Mouse (Mus musculus) thymus, postnatal 0 days (tissue): Measurements from ENCODE around the gene Sema4d. TPM values are rescaled to one million over a fixed set of nuclear protein-coding genes. Genes with fewer than 3 reads are reported as not detected.
"Not testable (repeated sequence)": the region's sequence is repeated elsewhere in the genome, so short reads cannot be mapped to it uniquely, and the experiment has no call there.

ENCODE experiments used
- DNase-seq: peaks from one replicate; pipeline ENCODE4 v3.0.0-alpha.2; 2015; ENCODE audit warnings: low spot score
- polyA plus RNA-seq: library from polyadenylated mRNA; unstranded; fragments of >200 nt; fragmentation: Nextera tagmentation; extraction: Ambion mirVana; gene quantifications from 2 replicates; pipeline ENCODE4 v1.2.1, GENCODE M21; 2015

The Sema4d gene
- 55.9 and 58.5 TPM in 2 replicates for polyA plus RNA-seq

DNA sequence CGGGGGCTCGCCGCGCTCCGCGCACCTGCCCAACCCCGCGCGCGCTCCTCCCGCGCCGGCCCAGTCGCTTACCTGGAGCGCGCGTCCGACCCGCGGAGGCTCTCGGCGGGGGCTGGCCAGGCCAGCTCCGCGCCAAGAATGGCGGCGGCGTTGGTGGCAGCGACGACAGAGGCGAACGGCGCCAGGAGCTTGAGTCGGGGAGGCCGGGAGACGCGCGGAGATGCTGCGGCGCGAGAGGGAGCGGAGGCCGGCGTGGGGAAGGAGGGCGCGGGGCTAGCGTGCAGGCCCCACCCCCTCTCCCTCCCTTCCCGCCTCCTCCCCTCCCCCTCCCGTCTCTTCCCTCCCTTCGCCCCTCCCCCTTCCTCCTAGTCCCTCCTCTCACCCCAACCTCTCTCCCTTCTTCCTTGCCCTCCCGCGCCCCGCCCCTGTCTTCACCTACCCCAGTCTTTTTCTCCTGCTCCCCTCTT lies at the start of gene Sema4d:
Gene Sema4d, minus strand, starts transcription at position 323 of the 467 bp plus-strand sequence.
- peak; percentile 80 for DNase-seq

DNA sequence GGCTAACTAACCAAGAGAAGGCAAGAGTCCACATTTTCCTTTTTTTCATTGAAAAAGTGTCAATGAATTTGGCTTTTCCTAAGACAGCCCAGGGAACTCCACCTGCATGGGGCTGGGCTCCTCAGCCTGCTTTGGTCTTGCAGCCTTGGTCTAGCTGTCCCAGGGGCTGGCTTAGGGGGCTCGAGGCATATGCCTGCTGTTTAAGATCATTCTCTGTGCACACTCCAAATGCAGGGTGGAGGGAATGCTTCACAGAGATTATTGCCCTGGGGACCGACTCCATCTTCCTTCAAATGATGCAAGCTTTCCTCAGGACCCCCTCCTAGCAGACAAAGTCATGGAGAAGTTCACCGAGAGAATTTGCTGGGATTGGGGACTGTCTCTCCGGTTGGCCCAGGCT lies 49.8 kb upstream of the Sema4d start:
- DNase-seq, result no peak

DNA sequence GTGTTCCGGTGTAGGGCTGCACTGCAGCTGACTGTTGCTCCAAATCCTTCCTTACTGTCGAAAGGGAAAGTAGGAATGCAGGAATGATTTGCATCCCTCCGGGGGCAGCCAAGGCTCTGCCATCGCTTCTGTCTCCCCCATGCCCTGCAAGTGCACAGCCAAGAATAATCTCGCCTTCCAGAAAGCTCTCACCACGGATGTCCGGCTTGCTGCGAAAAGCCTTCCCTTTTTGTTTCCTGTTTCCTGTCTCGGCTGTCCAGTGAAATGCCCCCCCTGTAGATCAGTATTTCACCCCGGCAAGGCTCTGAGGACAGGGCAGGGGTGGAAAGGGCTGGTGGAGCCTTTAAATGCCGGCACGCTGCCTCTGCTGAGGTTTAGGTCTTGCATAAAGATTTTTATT lies 49.2 kb upstream of the Sema4d start:
- no peak for DNase-seq

DNA sequence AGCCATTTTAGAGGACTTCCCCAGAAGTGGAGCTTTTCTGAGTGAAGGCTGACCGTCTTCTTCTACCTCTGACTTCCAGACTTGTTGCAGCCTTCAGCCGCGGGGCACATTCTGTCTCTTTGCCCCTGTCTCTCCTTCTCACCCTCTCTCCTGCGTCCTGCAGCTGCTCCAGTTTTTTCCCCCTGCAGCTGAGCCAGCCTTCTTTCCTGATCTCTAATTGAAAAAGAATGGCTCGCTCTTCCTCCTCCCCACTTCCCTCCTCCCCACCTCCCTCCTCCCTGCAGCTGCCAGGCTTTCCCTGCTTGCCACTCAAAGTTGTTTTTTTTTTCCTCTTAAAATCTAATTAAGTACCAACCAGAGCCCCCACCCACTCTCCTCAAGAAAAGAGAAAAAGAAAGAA lies 48.6 kb upstream of the Sema4d start:
- no peak for DNase-seq

DNA sequence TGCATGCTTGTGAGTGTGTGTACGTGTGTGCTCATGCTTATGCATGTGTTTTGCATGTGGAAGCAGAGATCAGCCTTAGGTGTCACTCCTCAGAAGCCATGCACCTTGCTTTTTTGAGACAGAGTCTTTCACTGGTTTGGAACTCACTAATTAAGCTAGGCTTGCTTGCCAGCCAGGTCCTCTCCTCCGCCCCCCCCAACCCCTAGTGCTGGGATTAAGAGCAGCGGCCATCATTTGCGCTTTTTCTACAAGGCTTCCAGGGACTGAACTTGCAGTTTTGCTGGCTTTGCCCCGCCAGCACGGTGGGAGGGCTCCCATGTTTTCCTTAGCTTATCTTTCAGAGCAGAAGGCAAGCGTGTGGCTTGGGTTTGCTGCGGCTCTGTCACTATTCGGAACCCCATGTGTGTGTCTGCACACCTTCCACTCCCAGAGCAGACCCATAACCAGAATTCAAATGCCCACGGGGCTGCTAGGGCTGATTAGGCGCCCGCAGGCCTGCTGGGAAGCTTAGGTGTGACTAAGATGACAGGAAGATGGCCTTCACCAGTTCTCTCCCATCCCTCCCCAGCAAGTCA lies 48.1 kb upstream of the Sema4d start:
- DNase-seq, result no peak

DNA sequence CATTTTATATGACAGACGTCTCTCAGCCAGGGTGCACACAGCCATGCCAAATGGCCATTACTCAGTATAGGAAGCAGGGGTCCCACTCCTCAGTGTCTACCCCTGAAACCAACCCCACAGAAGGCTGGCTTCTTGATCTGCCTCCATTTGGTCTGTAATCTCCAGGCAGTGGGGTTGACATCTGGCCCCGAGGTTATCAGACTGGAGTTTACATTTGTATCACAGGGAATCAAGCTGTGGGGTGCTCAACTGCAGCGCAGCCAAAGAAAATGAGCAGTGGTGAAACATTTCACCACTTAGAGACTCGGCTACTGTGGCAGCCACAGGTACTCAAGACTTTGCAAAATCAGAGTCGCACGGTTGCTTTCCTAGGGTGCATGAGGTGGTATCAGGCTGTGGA lies 47.2 kb upstream of the Sema4d start:
- DNase-seq, result no peak

- DNase-seq, result peak; percentile 76
Measured at GRCm38 (mm10) chr13:51839250-51840026, 45.9 kb upstream of the Sema4d start.

GRCm38 (mm10) chr13:51837402-51837801 lies 43.9 kb upstream of the Sema4d start:
- DNase-seq, result no peak

- not testable (repeated sequence) for DNase-seq
Measured at GRCm38 (mm10) chr13:51835208-51835607, 41.7 kb upstream of the Sema4d start.

DNA sequence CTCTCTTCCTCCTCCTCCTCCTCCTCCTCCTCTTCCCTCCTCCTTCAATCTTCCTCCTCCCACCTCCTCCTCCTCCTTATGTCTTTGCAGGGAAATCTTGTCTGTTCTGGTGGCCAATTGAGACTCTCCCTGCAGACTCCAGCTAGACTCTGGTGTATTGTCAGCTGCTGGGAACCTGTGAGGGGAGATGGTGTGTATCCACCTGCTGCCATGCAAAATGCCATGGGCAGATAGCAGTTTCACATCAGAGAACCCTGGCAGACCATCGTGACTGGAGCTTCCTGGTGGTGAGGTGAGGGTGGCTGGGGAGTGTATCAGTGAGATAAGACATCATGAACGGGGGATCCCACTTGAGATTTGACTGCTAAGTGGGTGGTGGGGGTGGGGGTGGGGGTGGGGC lies 41.0 kb upstream of the Sema4d start:
- DNase-seq, result no peak

DNA sequence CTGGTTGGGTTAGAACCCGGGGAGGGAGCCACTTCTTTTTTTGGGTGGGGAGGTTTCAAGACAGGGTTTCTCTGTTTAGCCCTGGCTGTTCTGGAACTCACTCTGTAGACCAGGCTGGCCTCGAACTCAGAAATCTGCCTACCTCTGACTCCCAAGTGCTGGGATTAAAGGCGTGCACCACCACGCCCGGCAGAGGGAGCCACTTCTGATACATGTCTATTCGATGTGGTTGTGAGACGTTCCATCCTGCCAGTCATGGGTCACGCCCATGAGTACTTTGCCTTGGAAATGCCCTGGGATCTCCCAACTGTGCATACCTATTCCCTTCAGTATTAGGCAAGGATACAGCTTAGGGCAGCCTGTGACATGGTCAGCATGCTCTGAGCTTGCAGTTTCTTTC lies 40.5 kb upstream of the Sema4d start:
- not testable (repeated sequence) for DNase-seq

- DNase-seq, result no peak
Measured at GRCm38 (mm10) chr13:51833611-51834010, 40.1 kb upstream of the Sema4d start.

DNA sequence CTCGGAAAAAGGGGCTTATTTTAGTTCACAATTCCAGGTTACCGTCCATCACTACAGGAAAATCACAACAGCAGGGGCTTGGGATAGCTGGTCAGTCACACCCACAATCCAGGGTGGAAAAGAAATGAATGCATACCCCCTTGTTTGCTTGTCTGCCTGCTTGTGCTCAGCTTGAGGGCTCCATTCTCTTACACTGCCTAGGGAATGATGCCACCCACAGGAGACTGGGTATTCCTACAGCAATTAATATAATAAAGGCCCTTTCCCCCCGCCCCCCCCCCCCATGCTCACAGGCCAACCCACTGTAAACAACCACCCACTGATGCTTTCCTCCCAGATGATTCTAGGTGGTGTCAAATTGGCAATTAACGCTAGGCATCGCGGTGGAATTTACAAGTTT lies 38.9 kb upstream of the Sema4d start:
- DNase-seq, result no peak

DNA sequence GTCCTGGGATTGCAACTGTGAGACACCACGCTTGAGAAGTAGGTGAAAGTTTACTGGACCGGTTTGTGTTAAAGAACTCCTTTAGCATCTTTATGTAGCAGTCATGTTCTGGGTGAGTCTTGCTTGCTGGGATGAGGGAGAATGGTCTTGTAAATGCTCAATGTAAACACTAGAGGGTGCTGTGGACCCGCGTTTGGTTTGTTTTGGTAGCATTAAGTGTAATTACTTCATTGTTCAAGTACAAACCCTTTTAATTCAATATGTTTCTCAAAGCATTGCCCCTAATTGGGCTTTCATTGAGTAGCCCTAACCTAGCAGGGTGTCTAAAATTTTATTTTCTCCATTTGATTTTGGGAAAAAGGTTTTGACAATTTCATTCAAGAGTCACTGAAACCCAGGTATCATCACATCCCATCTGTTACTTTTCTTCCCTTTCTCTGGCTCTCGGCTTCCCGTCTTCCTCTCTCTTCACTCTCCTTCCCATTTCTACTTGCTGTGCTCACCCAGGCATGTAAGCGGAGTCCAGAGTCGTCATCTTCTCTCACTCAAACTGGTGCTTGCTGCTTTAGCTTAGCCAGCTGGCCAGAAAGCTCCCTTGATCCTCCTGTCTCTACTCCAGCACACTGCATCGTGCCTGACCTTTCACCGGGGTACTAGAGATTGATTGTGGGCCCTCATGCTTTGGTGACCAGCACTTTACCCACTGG lies 37.4 kb upstream of the Sema4d start:
- peak; percentile 75 for DNase-seq

GRCm38 (mm10) chr13:51823822-51824495 lies 30.4 kb upstream of the Sema4d start:
- DNase-seq, result no peak

GRCm38 (mm10) chr13:51821988-51822387 lies 28.4 kb upstream of the Sema4d start:
- DNase-seq, result no peak

- no peak for DNase-seq
Measured at GRCm38 (mm10) chr13:51819351-51819750, 25.8 kb upstream of the Sema4d start.

DNA sequence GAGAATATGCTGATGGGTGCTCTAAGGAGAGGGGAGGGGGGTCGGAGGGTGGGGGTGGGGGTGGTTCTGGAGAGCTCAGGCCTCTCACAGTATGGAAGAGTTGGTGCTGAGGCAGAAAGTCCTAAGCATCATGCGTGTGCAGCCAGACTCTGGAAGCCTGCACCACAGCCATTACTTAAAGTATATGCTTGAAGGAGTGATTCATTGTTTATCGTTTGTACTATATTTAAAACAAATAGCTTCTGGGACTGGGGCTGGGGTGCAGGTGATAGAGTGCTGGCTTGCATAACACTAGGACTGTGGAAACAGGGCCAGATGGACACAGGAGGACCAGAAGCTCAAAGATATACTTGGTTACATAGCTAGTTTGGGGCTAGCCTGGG lies 25.4 kb upstream of the Sema4d start:
- DNase-seq, result no peak

DNA sequence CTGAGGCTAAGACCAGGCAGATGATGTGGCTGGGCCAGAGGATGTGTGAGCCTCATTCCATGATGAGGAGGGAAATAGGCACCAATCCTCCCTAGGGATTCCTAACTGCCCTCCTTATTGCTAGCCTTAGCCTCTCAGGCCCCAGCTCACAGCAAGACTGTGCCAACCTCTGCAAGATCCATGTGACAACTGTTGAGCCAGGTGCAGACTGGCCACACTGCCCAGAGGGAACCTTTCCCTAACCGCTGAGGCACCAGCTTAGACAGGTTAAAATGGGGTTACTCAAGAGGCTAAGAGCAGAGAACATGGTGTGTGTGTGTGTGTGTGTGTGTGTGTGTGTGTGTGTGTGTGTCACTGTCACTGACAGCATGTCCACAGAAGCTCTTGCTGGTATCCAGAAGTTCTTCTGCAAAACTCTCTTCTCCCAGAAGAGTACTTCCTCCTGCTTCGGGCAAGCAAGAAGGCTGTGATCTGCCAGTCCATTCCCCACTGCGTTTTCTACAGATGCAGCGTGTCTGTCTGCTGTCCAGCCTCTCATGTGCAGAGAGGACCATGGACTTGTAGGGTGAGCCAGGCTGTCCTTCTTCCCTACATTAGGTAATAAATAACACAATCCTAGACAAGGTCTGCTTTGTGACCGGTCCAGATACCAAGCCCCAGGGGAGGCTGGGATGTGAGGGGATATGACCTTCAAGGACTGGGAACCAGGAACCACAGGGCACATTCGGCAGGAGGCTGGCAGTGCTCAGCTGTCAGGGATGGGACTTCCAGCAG lies 24.8 kb upstream of the Sema4d start:
- no peak for DNase-seq

GRCm38 (mm10) chr13:51816559-51817041 lies 23.1 kb upstream of the Sema4d start:
- DNase-seq, result no peak
